Mouse (Mus musculus) embryonic facial prominence, embryonic 11.5 days (tissue): ENCODE measurements around the gene Gm49387. TPM values are rescaled to one million over a fixed set of nuclear protein-coding genes. Genes with fewer than 3 reads are reported as not detected.

ENCODE experiments used
- ATAC-seq: fragments of 200-750 bp; cut with Nextera tagmentation; replicated peaks from 2 replicates; pipeline ENCODE4 v1.8.0; 2017; ENCODE audit warnings: low read depth; ENCODE audit not compliant: insufficient number of reproducible peaks, low FRiP score, low TSS enrichment
- DNase-seq: peaks from one replicate; pipeline ENCODE4 v3.0.0-alpha.2; 2015; ENCODE audit warnings: low spot score
- H3K27ac ChIP-seq: fragments of 300-500 bp; sonication (generic); replicated peaks from 2 replicates; pipeline ENCODE4 v1.5.1; 2014; ENCODE audit warnings: mild to moderate bottlenecking, low read depth, low read length, control low read depth
- H3K27me3 ChIP-seq: fragments of 300-500 bp; sonication (generic); 2 replicates; pipeline ENCODE4 v1.6.1; 2014; ENCODE audit warnings: mild to moderate bottlenecking, low read length, moderate library complexity, mixed read lengths; ENCODE audit not compliant: control insufficient read depth, insufficient read depth
- H3K36me3 ChIP-seq: fragments of 300-500 bp; sonication (generic); replicated peaks from 2 replicates; pipeline ENCODE4 v1.6.1; 2014; ENCODE audit warnings: low read depth, mild to moderate bottlenecking, low read length, moderate library complexity, mixed read lengths; ENCODE audit not compliant: control insufficient read depth, insufficient read depth
- H3K4me1 ChIP-seq: fragments of 300-500 bp; sonication (generic); 2 replicates; pipeline ENCODE4 v1.6.1; 2014; ENCODE audit warnings: low read length, mixed read lengths; ENCODE audit not compliant: control insufficient read depth, insufficient read depth
- H3K4me2 ChIP-seq: fragments of 300-500 bp; sonication (generic); 2 replicates; pipeline ENCODE4 v1.6.1; 2014; ENCODE audit warnings: low read depth, mild to moderate bottlenecking, control low read depth, low read length, moderate library complexity
- H3K4me3 ChIP-seq: fragments of 300-500 bp; sonication (generic); 2 replicates; pipeline ENCODE4 v1.5.1; 2014; ENCODE audit warnings: low read depth, low read length, control low read depth
- H3K9ac ChIP-seq: fragments of 300-500 bp; sonication (generic); replicated peaks from 2 replicates; pipeline ENCODE4 v1.6.1; 2014; ENCODE audit warnings: mild to moderate bottlenecking, control low read depth, low read length
- H3K9me3 ChIP-seq: fragments of 300-500 bp; sonication (generic); replicated peaks from 2 replicates; pipeline ENCODE4 v1.6.1; 2016; ENCODE audit warnings: mild to moderate bottlenecking, low read length, inconsistent platforms, mixed read lengths; ENCODE audit not compliant: control insufficient read depth
- WGBS: fragments of 180-500 bp; shearing (Covaris S2); extraction: QIAGEN DNeasy Blood & Tissue Kit; methylation state at CpG from one replicate; pipeline ENCODE4 v1.1.7; 2014; 5-methylcytosine and 5-hydroxymethylcytosine counted together
- polyA plus RNA-seq: library from polyadenylated mRNA; unstranded; fragments of >200 nt; fragmentation: Nextera tagmentation; extraction: Ambion mirVana; gene quantifications from 2 replicates; pipeline ENCODE4 v1.2.1, GENCODE M21; 2014

Gene Gm49387
- polyA plus RNA-seq, 1 experiment from 2014 or later = 2.0 TPM

GRCm38 (mm10) chr14:31560886-31561285, 79.8 kb downstream of the Gm49387 start:
- Histone ChIP-seq H3K4me2 (no peak overlapping the region), H3K36me3 (no peaks in the 10 kb centered on the region), H3K9ac (no peak overlapping the region), H3K4me3 (no peak overlapping the region), H3K27me3 (no peaks in the 10 kb centered on the region), H3K4me1 (peaks cover 3% of the 10 kb centered on the region; the same call in 1 of the 2 replicates), H3K27ac (no peak overlapping the region), H3K9me3 (no peaks in the 10 kb centered on the region)
- DNase-seq = no peak
- 58% methylated on average over 5 of the region's 5 CpGs for WGBS
- no peak for ATAC-seq

- Histone ChIP-seq H3K4me3 (no peak overlapping the region), H3K27ac (no peak overlapping the region), H3K9me3 (no peaks in the 10 kb centered on the region), H3K4me1 (no peaks in the 10 kb centered on the region), H3K36me3 (no peaks in the 10 kb centered on the region), H3K4me2 (no peak overlapping the region), H3K27me3 (no peaks in the 10 kb centered on the region), H3K9ac (no peak overlapping the region)
- no peak for ATAC-seq
- no peak for DNase-seq
- 62% methylated on average over 5 of the region's 5 CpGs for WGBS
Measured at GRCm38 (mm10) chr14:31559216-31559615, 81.5 kb downstream of the Gm49387 start.

- H3K9me3 ChIP-seq = no peaks in the 10 kb centered on the region
- H3K27me3 ChIP-seq = no peaks in the 10 kb centered on the region
- no peak overlapping the region for H3K27ac ChIP-seq
- no peaks in the 10 kb centered on the region for H3K4me1 ChIP-seq
- no peak overlapping the region for H3K4me3 ChIP-seq
- 82% methylated on average over 9 of the region's 9 CpGs for WGBS
- H3K4me2 ChIP-seq = no peak overlapping the region
- DNase-seq (no peak), ATAC-seq (no peak)
- H3K36me3 ChIP-seq = no peaks in the 10 kb centered on the region
- no peak overlapping the region for H3K9ac ChIP-seq
Measured at GRCm38 (mm10) chr14:31557784-31558183, 82.9 kb downstream of the Gm49387 start.

GRCm38 (mm10) chr14:31557273-31557672, 83.4 kb downstream of the Gm49387 start:
- Histone ChIP-seq H3K9me3 (no peaks in the 10 kb centered on the region), H3K27me3 (no peaks in the 10 kb centered on the region), H3K4me1 (no peaks in the 10 kb centered on the region), H3K36me3 (no peaks in the 10 kb centered on the region), H3K9ac (no peak overlapping the region), H3K4me3 (no peak overlapping the region), H3K27ac (no peak overlapping the region), H3K4me2 (no peak overlapping the region)
- ATAC-seq (no peak), DNase-seq (no peak)
- 83% methylated on average over 8 of the region's 8 CpGs for WGBS

- Histone ChIP-seq H3K9me3 (no peaks in the 10 kb centered on the region), H3K4me1 (no peaks in the 10 kb centered on the region)
Measured at GRCm38 (mm10) chr14:31556526-31557260, 84.0 kb downstream of the Gm49387 start.

GRCm38 (mm10) chr14:31555963-31556434, 84.7 kb downstream of the Gm49387 start:
- H3K27ac ChIP-seq = no peak overlapping the region
- H3K4me3 ChIP-seq = no peak overlapping the region
- ATAC-seq (no peak), DNase-seq (no peak)
- no peak overlapping the region for H3K4me2 ChIP-seq
- no peaks in the 10 kb centered on the region for H3K4me1 ChIP-seq
- H3K27me3 ChIP-seq = no peaks in the 10 kb centered on the region
- H3K9ac ChIP-seq = no peak overlapping the region
- 69% methylated on average over 14 of the region's 14 CpGs for WGBS
- H3K9me3 ChIP-seq = no peaks in the 10 kb centered on the region
- H3K36me3 ChIP-seq = no peaks in the 10 kb centered on the region

More at GRCm38 (mm10) chr14:31556526-31557260, 84.0 kb downstream of the Gm49387 start:
- Histone ChIP-seq H3K27me3 (no peaks in the 10 kb centered on the region), H3K4me2 (no peak overlapping the region), H3K9ac (no peak overlapping the region), H3K27ac (no peak overlapping the region), H3K4me3 (no peak overlapping the region), H3K36me3 (no peaks in the 10 kb centered on the region)
- ATAC-seq = no peak
- WGBS = 81% methylated on average over 9 of the region's 9 CpGs
- DNase-seq = no peak

GRCm38 (mm10) chr14:31555021-31555420, 85.7 kb downstream of the Gm49387 start:
- H3K36me3 ChIP-seq = no peaks in the 10 kb centered on the region
- no peak overlapping the region for H3K9ac ChIP-seq
- no peaks in the 10 kb centered on the region for H3K27me3 ChIP-seq
- no peak overlapping the region for H3K27ac ChIP-seq
- no peak overlapping the region for H3K4me3 ChIP-seq
- H3K4me2 ChIP-seq = no peak overlapping the region
- no peaks in the 10 kb centered on the region for H3K4me1 ChIP-seq
- DNase-seq (no peak), ATAC-seq (no peak)
- WGBS = 91% methylated on average over 7 of the region's 7 CpGs
- no peaks in the 10 kb centered on the region for H3K9me3 ChIP-seq

- Histone ChIP-seq H3K27ac (no peak overlapping the region), H3K9ac (no peak overlapping the region), H3K4me2 (no peak overlapping the region), H3K36me3 (no peaks in the 10 kb centered on the region), H3K4me1 (no peaks in the 10 kb centered on the region), H3K27me3 (no peaks in the 10 kb centered on the region), H3K9me3 (no peaks in the 10 kb centered on the region), H3K4me3 (no peak overlapping the region)
- 71% methylated on average over 11 of the region's 11 CpGs for WGBS
- ATAC-seq (no peak), DNase-seq (no peak)
Measured at GRCm38 (mm10) chr14:31543885-31544442, 96.7 kb downstream of the Gm49387 start.
